11 mouse cellular contexts compared by ENCODE assay signal in genomic region chr2:11914782-11915181, GRCm38 (mm10).
A peak's percentile ranks its signal among the peaks of the same experiment; 100 is the strongest.
DNase-seq lines count a peak whose midpoint lies in the region; ATAC-seq and TF ChIP-seq lines count a peak whose summit lies in the region.
"Had no signal": no experiment of that assay in that cellular context is flagged by ENCODE, and none has a peak within 500 bp of the region (broad histone marks: within the 10 kb centered on the region; RNA-seq: fewer than 3 reads in every experiment).

No protein-coding gene starts in this region.

- TF ChIP-seq CTCF in brain, embryonic 14.5 days (IDR thresholded peaks at IDR 0.05; ENCODE audit: borderline replicate concordance, extremely low read depth, insufficient read depth, insufficient read length): no peak

- peak; percentile 4 to 6 for DNase-seq in kidney, postnatal 4 days
- DNase-seq in kidney, adult 9 months: no peak
- DNase-seq in ES-E14 (ENCODE audit: low read depth, low spot score): peak; percentile 27
- peak; percentile 7 for DNase-seq in brain, embryonic 14.5 days (ENCODE audit: low read depth)
- peak; percentile 53 for DNase-seq in liver, embryonic 13.5 days
- DNase-seq in ovary, postnatal 36 days (ENCODE audit: low spot score): no peak
- DNase-seq in left cerebral cortex, adult 11 months (ENCODE audit: low spot score): no peak
- DNase-seq: lung, postnatal 4 days had no signal

- peak; percentile 96 for ATAC-seq in liver, embryonic 13.5 days (ENCODE audit: low read depth)
- no peak for ATAC-seq in granulocyte monocyte progenitor cell, adult 5-6 weeks (replicated peaks; ENCODE audit: poor library complexity, severe bottlenecking)
- ATAC-seq: intestine, embryonic 16.5 days had no signal

- H3K4me3 ChIP-seq in ES-E14 (ENCODE audit: insufficient read depth in 1 of 2, low read depth in 1 of 2, low read length in 2 of 2, poor library complexity in 1 of 2, severe bottlenecking in 1 of 2): no peak overlapping the region
- no peak overlapping the region for H3K4me3 ChIP-seq in liver, embryonic 13.5 days (replicated peaks)
- H3K4me3 ChIP-seq: embryonic facial prominence, embryonic 13.5 days had no signal

- in situ Hi-C loops in ES-E14 (cut with MboI; ENCODE audit: low sequenced_read_pairs in 2 of 2, unreplicated experiment in 2 of 2): no loop called here

- H3K9me3 ChIP-seq in ES-E14 (ENCODE audit: control insufficient read depth, insufficient read depth, low read depth, low read length): no peaks in the 10 kb centered on the region
- H3K9me3 ChIP-seq in liver, embryonic 13.5 days (replicated peaks): no peaks in the 10 kb centered on the region
- H3K9me3 ChIP-seq: embryonic facial prominence, embryonic 13.5 days had no signal

- H3K4me2 ChIP-seq in liver, embryonic 13.5 days: no peak overlapping the region
- H3K4me2 ChIP-seq: embryonic facial prominence, embryonic 13.5 days had no signal

- no peaks in the 10 kb centered on the region for H3K27me3 ChIP-seq in liver, embryonic 13.5 days
- H3K27me3 ChIP-seq: embryonic facial prominence, embryonic 13.5 days had no signal

- H3K9ac ChIP-seq in ES-E14 (ENCODE audit: insufficient read depth, low read depth, low read length, poor library complexity, severe bottlenecking): no peak overlapping the region
- no peak overlapping the region for H3K9ac ChIP-seq in liver, embryonic 13.5 days
- H3K9ac ChIP-seq: embryonic facial prominence, embryonic 13.5 days had no signal

- 40% methylated on average over 1 of the region's 1 CpGs for WGBS in liver, embryonic 13.5 days (ENCODE audit: insufficient replicate concordance)

- no peaks in the 10 kb centered on the region for H3K4me1 ChIP-seq in ES-E14 (ENCODE audit: control insufficient read depth in 2 of 2, insufficient read depth in 2 of 2, low read length in 2 of 2, poor library complexity in 1 of 2)
- peaks cover 7% of the 10 kb centered on the region for H3K4me1 ChIP-seq in liver, embryonic 13.5 days (replicated peaks)
- H3K4me1 ChIP-seq: embryonic facial prominence, embryonic 13.5 days had no signal

- H3K27ac ChIP-seq in ES-E14 (ENCODE audit: insufficient read depth, low read depth, low read length, poor library complexity, severe bottlenecking): no peak overlapping the region
- H3K27ac ChIP-seq in liver, embryonic 13.5 days: no peak overlapping the region; the same call in 1 of the 2 replicates
- H3K27ac ChIP-seq: embryonic facial prominence, embryonic 13.5 days had no signal

- TF ChIP-seq POLR2A in brain, embryonic 14.5 days (IDR thresholded peaks at IDR 0.05; ENCODE audit: borderline replicate concordance, extremely low read depth, insufficient read depth, insufficient read length, poor library complexity, severe bottlenecking): no peak

- H3K36me3 ChIP-seq in ES-E14 (ENCODE audit: control insufficient read depth, insufficient read depth, low read length, poor library complexity, severe bottlenecking): no peaks in the 10 kb centered on the region
- H3K36me3 ChIP-seq in liver, embryonic 13.5 days: no peaks in the 10 kb centered on the region
- H3K36me3 ChIP-seq: embryonic facial prominence, embryonic 13.5 days had no signal

TF ChIP-seq in ES-E14, 5 proteins besides CTCF, POLR2A, EP300 and RAD21:
- TF ChIP-seq MAFK (IDR thresholded peaks at IDR 0.05; ENCODE audit: insufficient read depth, low read depth, low read length) (peak; percentile 97), CHD2 (IDR thresholded peaks at IDR 0.05; ENCODE audit: low read depth, low read length) (no peak), HCFC1 (IDR thresholded peaks at IDR 0.05; ENCODE audit: borderline replicate concordance, insufficient read depth, low read length) (no peak)
TF ChIP-seq in ES-E14: peak in this region for 1.

Comparison
In these comparisons a context has a peak if more than half of its experiments do, and no peak if none do; other contexts are left out.
1. DNase-seq: peak in kidney, postnatal 4 days (2 of 2), ES-E14 (single experiment), brain, embryonic 14.5 days (single experiment) and liver, embryonic 13.5 days (single experiment); none in kidney, adult 9 months (single experiment), ovary, postnatal 36 days (single experiment) and left cerebral cortex, adult 11 months (single experiment).